Comparison of ENCODE assay signal across 18 mouse cellular contexts in the genomic region with DNA sequence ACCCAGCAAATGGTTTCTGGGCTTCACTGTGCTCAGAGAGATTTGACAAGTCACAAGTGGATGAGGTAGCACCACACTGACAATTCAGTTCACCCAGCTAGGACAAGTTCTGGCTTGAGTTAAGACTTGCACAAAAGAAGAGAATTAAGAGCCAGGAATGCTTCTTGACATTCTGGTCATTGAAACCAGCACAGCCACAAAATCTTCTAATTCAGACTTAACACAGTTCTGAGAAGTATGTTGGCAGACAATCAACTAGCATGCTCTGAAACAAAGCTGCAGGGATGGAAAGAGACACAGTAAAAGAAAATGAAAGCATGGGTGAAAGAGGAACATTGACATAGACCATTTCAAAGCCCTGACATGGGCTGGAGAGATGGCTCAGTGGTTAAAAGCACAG.
"Had no signal": no experiment of that assay in that cellular context is flagged by ENCODE, and none has a peak within 500 bp of the region (broad histone marks: within the 10 kb centered on the region; RNA-seq: fewer than 3 reads in every experiment).

No protein-coding gene starts in this region.

- H3K27ac ChIP-seq: midbrain, embryonic 10.5 days; midbrain, embryonic 12.5 days; neural tube, embryonic 13.5 days; neural tube, embryonic 15.5 days had no signal

- H3K4me3 ChIP-seq: midbrain, embryonic 10.5 days; midbrain, embryonic 12.5 days; myocyte; neural tube, embryonic 13.5 days; neural tube, embryonic 15.5 days had no signal

- H3K36me3 ChIP-seq: midbrain, embryonic 10.5 days; midbrain, embryonic 12.5 days; neural tube, embryonic 13.5 days; neural tube, embryonic 15.5 days had no signal

- H3K4me2 ChIP-seq: lung, embryonic 14.5 days; midbrain, embryonic 12.5 days; neural tube, embryonic 13.5 days; neural tube, embryonic 15.5 days had no signal

- H3K9me3 ChIP-seq: midbrain, embryonic 10.5 days; midbrain, embryonic 12.5 days; neural tube, embryonic 13.5 days; neural tube, embryonic 15.5 days had no signal

- H3K9ac ChIP-seq: lung, embryonic 14.5 days; midbrain, embryonic 12.5 days; neural tube, embryonic 13.5 days; neural tube, embryonic 15.5 days had no signal

- DNase-seq: lung, adult 18-20 months; lung, embryonic 14.5 days; lung, postnatal 10 days; lung, postnatal 4 days; midbrain, embryonic 14.5 days; retina, postnatal 1 day; right cerebral cortex, adult 18-20 months; right cerebral cortex, postnatal 25 days; right cerebral cortex, postnatal 4 days; spleen, adult 18-20 months; thymus, adult 18-20 months; thymus, postnatal 14 days; thymus, postnatal 36 days had no signal

- H3K4me1 ChIP-seq: midbrain, embryonic 10.5 days; midbrain, embryonic 12.5 days; neural tube, embryonic 15.5 days had no signal

- H3K27me3 ChIP-seq: midbrain, embryonic 12.5 days; neural tube, embryonic 13.5 days; neural tube, embryonic 15.5 days had no signal
